Mouse (Mus musculus): ENCODE data around the gene Fcrls. TPM values are rescaled to one million over a fixed set of nuclear protein-coding genes. Genes with fewer than 3 reads are reported as not detected.

Fcrls gene
- polyA plus RNA-seq, 1 experiment = not detected

DNA sequence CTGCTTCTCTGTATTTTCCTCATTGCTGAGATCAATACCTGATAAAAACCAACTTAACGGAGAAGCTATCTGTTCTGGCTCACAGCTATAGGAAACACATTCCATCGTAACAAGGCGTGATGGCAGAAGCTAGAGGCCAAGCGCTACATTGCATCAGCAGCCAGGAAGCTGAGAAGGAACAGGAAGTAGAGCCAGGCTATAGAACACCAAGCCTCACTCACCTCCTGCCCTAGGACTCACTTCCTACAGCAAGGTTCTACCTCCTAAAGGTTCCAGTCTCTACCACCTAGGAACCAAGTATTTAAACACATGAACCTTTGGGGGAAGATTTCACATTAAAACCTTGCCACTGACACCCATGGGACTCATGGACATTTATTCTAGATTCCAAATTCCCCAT is 39.9 kb downstream of the Fcrls start:
- Histone ChIP-seq H3K4me3 (ENCODE audit: insufficient read depth, low read depth, low read length) (no peak overlapping the region), H3K27ac (ENCODE audit: insufficient read depth, low read depth, low read length) (no peak overlapping the region), H3K4me1 (ENCODE audit: control insufficient read depth, insufficient read depth, low read length) (peaks cover 4% of the 10 kb centered on the region)
- 89% methylated on average over 4 of the region's 4 CpGs for WGBS
- TF ChIP-seq POLR2A (IDR thresholded peaks at IDR 0.05; ENCODE audit: insufficient read depth, low read depth, low read length) = no peak
- no peak for TF ChIP-seq CTCF (IDR thresholded peaks at IDR 0.05; ENCODE audit: insufficient read depth, low read depth, low read length)

DNA sequence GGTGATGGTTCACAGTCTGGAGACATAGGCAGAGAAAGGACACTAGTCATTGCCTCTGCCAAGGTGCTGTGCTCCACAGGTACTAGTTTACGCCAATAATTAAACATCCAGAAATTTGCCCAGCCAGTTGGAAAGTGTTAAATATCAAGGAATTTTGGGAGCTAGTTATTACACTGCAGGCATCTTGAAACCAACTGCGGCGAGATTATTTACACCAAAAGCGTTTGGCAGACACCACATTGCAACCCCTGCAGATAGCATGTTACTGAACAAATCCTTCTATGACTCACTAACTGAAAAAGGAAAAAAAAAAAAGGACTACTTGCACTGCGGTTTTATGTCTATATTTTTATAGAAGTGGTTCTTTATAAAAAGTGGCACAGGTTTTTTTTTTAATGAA is 41.2 kb downstream of the Fcrls start:
- Histone ChIP-seq H3K4me3 (ENCODE audit: insufficient read depth, low read depth, low read length) (no peak overlapping the region), H3K27ac (ENCODE audit: insufficient read depth, low read depth, low read length) (no peak overlapping the region), H3K4me1 (ENCODE audit: control insufficient read depth, insufficient read depth, low read length) (peaks cover 4% of the 10 kb centered on the region)
- 35% methylated on average over 5 of the region's 5 CpGs for WGBS
- TF ChIP-seq POLR2A (IDR thresholded peaks at IDR 0.05; ENCODE audit: insufficient read depth, low read depth, low read length) (no peak), CTCF (IDR thresholded peaks at IDR 0.05; ENCODE audit: insufficient read depth, low read depth, low read length) (no peak)

DNA sequence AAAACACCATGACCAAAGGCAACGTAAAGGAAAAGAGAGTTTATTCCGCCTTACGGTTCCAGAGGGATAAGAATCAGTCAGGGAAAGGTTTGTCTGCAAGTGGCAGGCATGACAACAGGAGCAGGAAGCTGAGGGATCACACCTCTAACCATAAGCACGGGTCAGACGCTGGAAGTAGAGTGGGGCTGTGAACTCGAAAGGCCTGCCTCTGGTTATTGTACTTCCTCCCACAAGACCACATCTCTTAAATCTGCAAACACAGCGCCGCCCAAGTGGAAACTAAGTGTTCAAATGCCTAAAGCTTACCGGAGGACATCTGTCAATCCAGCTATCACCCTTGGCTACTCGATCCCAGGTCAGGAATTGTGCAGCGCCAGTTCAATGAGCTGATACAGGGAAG is 48.4 kb downstream of the Fcrls start:
- no peak overlapping the region for H3K4me3 ChIP-seq (ENCODE audit: insufficient read depth, low read depth, low read length)
- TF ChIP-seq POLR2A (IDR thresholded peaks at IDR 0.05; ENCODE audit: insufficient read depth, low read depth, low read length) = no peak
- TF ChIP-seq CTCF (IDR thresholded peaks at IDR 0.05; ENCODE audit: insufficient read depth, low read depth, low read length) = no peak
- H3K27ac ChIP-seq (ENCODE audit: insufficient read depth, low read depth, low read length) = no peak overlapping the region
- WGBS = 91% methylated on average over 11 of the region's 11 CpGs
- no peaks in the 10 kb centered on the region for H3K4me1 ChIP-seq (ENCODE audit: control insufficient read depth, insufficient read depth, low read length)

DNA sequence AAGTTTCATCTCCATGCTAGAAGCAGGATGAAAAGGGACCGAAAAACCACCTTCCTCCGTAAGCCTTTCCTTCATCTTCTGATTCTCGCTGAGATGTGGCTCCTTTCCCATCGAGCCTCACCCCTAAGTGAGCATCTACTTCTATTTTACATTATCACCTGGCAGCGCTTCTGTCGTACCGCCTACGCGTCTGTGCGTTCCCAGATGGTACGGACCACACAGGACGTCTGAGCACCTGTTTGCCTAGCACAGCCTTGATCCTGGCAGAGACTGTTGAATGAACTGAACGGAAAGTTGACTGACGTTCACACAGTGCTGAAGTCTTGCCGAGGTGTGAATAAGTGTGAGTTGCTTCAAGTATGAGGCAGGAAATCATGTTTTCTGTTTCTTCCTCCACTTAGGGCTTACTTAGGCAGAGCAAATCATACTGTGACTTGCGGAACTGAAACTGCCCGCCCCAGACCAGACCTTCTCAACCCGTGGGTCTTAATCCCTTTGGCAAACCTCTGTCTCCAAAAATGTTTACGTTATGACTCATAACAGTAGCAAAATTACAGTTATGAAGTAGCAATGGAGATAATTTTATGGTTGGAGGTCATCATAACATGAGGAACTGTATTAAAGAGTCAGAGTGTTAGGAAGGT is 49.2 kb downstream of the Fcrls start:
- TF ChIP-seq POLR2A (IDR thresholded peaks at IDR 0.05; ENCODE audit: insufficient read depth, low read depth, low read length) (no peak), CTCF (IDR thresholded peaks at IDR 0.05; ENCODE audit: insufficient read depth, low read depth, low read length) (no peak)
- Histone ChIP-seq H3K4me3 (ENCODE audit: insufficient read depth, low read depth, low read length) (no peak overlapping the region), H3K4me1 (ENCODE audit: control insufficient read depth, insufficient read depth, low read length) (no peaks in the 10 kb centered on the region), H3K27ac (ENCODE audit: insufficient read depth, low read depth, low read length) (no peak overlapping the region)
- WGBS = 89% methylated on average over 19 of the region's 19 CpGs

DNA sequence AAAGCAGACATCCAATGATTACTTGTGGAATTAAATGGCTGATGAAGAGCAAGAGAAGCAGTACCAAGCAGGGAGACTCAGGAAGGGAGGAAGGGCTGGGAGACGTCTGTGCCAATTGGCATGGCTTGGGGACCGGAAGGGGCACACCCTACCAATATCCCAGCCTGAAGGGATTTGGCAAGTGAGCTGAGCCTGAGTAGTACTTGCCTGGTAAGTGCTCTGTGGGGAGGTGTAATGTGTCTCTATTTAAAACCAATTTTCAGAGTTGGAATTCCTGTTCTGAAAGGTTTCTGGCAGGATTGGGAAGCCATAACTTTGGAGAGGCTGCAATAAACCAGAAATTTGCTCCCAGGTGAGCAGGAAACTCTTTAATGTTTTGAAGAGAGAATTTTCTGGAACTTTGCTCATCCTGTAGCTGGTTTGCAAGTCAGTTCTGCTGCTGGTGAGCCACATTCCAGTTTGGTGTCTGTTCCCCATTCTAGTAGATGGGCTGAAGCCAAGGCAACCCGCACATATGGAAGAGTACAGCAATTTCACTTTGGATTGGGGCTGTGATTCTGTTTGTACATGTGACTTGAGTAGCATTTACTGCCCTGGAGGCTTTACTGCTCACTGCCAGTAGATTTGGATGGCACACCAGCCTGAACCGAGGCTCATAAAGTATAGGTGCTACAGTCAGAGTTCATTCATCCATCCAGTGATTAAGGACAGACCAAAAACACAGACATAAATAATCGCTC is 57.0 kb downstream of the Fcrls start:
- H3K4me1 ChIP-seq (ENCODE audit: control insufficient read depth, insufficient read depth, low read length) = no peaks in the 10 kb centered on the region
- TF ChIP-seq POLR2A (IDR thresholded peaks at IDR 0.05; ENCODE audit: insufficient read depth, low read depth, low read length) = no peak
- TF ChIP-seq CTCF (IDR thresholded peaks at IDR 0.05; ENCODE audit: insufficient read depth, low read depth, low read length) = no peak
- WGBS = 74% methylated on average over 5 of the region's 5 CpGs
- H3K27ac ChIP-seq (ENCODE audit: insufficient read depth, low read depth, low read length) = no peak overlapping the region
- H3K4me3 ChIP-seq (ENCODE audit: insufficient read depth, low read depth, low read length) = no peak overlapping the region

Other genes with a start within 250 kb of the Fcrls start
- gene Kirrel, start 89.0 kb downstream of the Fcrls start, polyA plus RNA-seq (2012; ENCODE audit: insufficient read depth, insufficient read length, low replicate concordance, missing spikeins) = not detected in 2 replicates
- gene Cd5l, start 94.1 kb upstream of the Fcrls start, polyA plus RNA-seq (2012; ENCODE audit: insufficient read depth, insufficient read length, low replicate concordance, missing spikeins) = not detected in 2 replicates
- gene Fcrl1, start 112.6 kb upstream of the Fcrls start, polyA plus RNA-seq (2012; ENCODE audit: insufficient read depth, insufficient read length, low replicate concordance, missing spikeins) = not detected in 2 replicates
- not detected in 2 replicates for gene Fcrl5, start 172.0 kb upstream of the Fcrls start, polyA plus RNA-seq (2012; ENCODE audit: insufficient read depth, insufficient read length, low replicate concordance, missing spikeins)

All from olfactory bulb, adult 2 months (tissue).